Mouse (Mus musculus) left cerebral cortex, postnatal 25 days (tissue): ENCODE measurements at regions not wholly inside any gene's neighbourhood (a gene's known extent, or its start where the extent isn't known, plus 50 kb on each side); places are given as distances from the start of the nearest gene placed in this dataset.

Experiments
- DNase-seq, 2 experiments: peaks; one replicate each; pipeline ENCODE4 v3.0.0; 2022; ENCODE audit warnings: low spot score in 2 of 2, mixed read lengths in 1 of 2
- intact Hi-C: fragments of 180-260 bp; cut with DNase I; formaldehyde crosslinking; loops from one replicate; pipeline ENCODE4 v1.15.1; 2025

- intact Hi-C loops, result no loop called here
- no peak for DNase-seq
These were observed 240.3 kb downstream of the Ttll7 start for GRCm38 (mm10) chr3:147092188-147093075.

- intact Hi-C loops, result no loop called here
- DNase-seq, result no peak
These were observed 240.9 kb downstream of the Ttll7 start for GRCm38 (mm10) chr3:147093076-147093380.

GRCm38 (mm10) chr3:147096179-147096578 is 244.0 kb downstream of the Ttll7 start:
- intact Hi-C loops, result no loop called here
- no peak for DNase-seq

GRCm38 (mm10) chr3:147098065-147098580 is 246.0 kb downstream of the Ttll7 start:
- no peak for DNase-seq
- intact Hi-C loops, result no loop called here

GRCm38 (mm10) chr3:147098611-147099010 is 246.4 kb downstream of the Ttll7 start:
- DNase-seq, result no peak
- intact Hi-C loops, result no loop called here

GRCm38 (mm10) chr3:147099143-147099713 is 247.1 kb downstream of the Ttll7 start:
- no peak for DNase-seq
- intact Hi-C loops, result no loop called here

GRCm38 (mm10) chr3:147101053-147101764 is 249.0 kb downstream of the Ttll7 start:
- intact Hi-C loops, result no loop called here
- DNase-seq, result no peak

- DNase-seq, result no peak
- intact Hi-C loops, result no loop called here
These were observed 249.6 kb downstream of the Ttll7 start for GRCm38 (mm10) chr3:147101765-147102113.

GRCm38 (mm10) chr3:147103428-147103827 is 251.3 kb downstream of the Ttll7 start:
- intact Hi-C loops, result no loop called here
- DNase-seq, result no peak

GRCm38 (mm10) chr3:147117609-147118008 is 265.4 kb downstream of the Ttll7 start:
- DNase-seq, result no peak
- intact Hi-C loops, result no loop called here

GRCm38 (mm10) chr3:147118092-147118491 is 265.9 kb downstream of the Ttll7 start:
- no peak for DNase-seq
- intact Hi-C loops, result no loop called here

GRCm38 (mm10) chr3:147118622-147119021 is 266.5 kb downstream of the Ttll7 start:
- no peak for DNase-seq
- intact Hi-C loops, result no loop called here

GRCm38 (mm10) chr3:147121826-147122225 is 269.7 kb downstream of the Ttll7 start:
- DNase-seq, result no peak
- intact Hi-C loops, result no loop called here

GRCm38 (mm10) chr3:147127740-147128139 is 275.6 kb downstream of the Ttll7 start:
- intact Hi-C loops, result no loop called here
- DNase-seq, result no peak

GRCm38 (mm10) chr3:147132830-147133229 is 280.7 kb downstream of the Ttll7 start:
- intact Hi-C loops, result no loop called here
- DNase-seq, result no peak

GRCm38 (mm10) chr3:147133408-147133807 is 281.2 kb downstream of the Ttll7 start:
- intact Hi-C loops, result no loop called here

GRCm38 (mm10) chr3:147140414-147140813 is 288.2 kb downstream of the Ttll7 start:
- intact Hi-C loops, result no loop called here
- no peak for DNase-seq

More at GRCm38 (mm10) chr3:147133408-147133807, 281.2 kb downstream of the Ttll7 start:
- DNase-seq, result no peak

GRCm38 (mm10) chr3:147153456-147153855 is 301.3 kb downstream of the Ttll7 start:
- DNase-seq, result no peak
- intact Hi-C loops, result no loop called here

- intact Hi-C loops, result no loop called here
- no peak for DNase-seq
These were observed 301.8 kb downstream of the Ttll7 start for GRCm38 (mm10) chr3:147153998-147154397.

- intact Hi-C loops, result no loop called here
- no peak for DNase-seq
These were observed 311.0 kb downstream of the Ttll7 start for GRCm38 (mm10) chr3:147163126-147163525.

GRCm38 (mm10) chr3:147163540-147163939 is 311.4 kb downstream of the Ttll7 start:
- intact Hi-C loops, result no loop called here
- DNase-seq, result no peak
